Mouse (Mus musculus): ENCODE measurements at regions not wholly inside any gene's neighbourhood (a gene's known extent, or its start where the extent isn't known, plus 50 kb on each side); places are given as distances from the start of the nearest gene placed in this dataset.

GRCm38 (mm10) chr6:31065419-31065818 is 106.5 kb upstream of the Klf14 start:
- TF ChIP-seq CTCF (IDR thresholded peaks at IDR 0.05; ENCODE audit: low read depth, low read length) (no peak), EP300 (IDR thresholded peaks at IDR 0.05; ENCODE audit: insufficient read depth, low read depth, low read length) (no peak), POLR2A (IDR thresholded peaks at IDR 0.05; ENCODE audit: insufficient read depth, low read length) (no peak)
